Mouse (Mus musculus) Patski (cell line): ENCODE measurements at regions not wholly inside any gene's neighbourhood (a gene's known extent, or its start where the extent isn't known, plus 50 kb on each side); places are given as distances from the start of the nearest gene placed in this dataset.
A peak's percentile ranks its signal among the peaks of the same experiment; 100 is the strongest.

Experiments used
- ATAC-seq: fragments of 100-300 bp; one replicate; pipeline ENCODE4 v1.8.0; 2021
- CTCF ChIA-PET: fragments of 350-600 bp; sonication (Branson Sonifier 250); formaldehyde crosslinking; loops from one replicate; lab custom pipeline; 2022; ENCODE audit warnings: inconsistent platforms; lab: Charles Lee
- POLR2A ChIA-PET: fragments of 350-600 bp; sonication (Branson Sonifier 250); formaldehyde crosslinking; loops from one replicate; lab custom pipeline; 2022; ENCODE audit warnings: antibody characterized with exemption, inconsistent platforms; lab: Charles Lee
- DNase-seq: peaks from one replicate; pipeline ENCODE4 v3.0.0-alpha.2; 2011; ENCODE audit warnings: low read depth, low spot score
- H3K27me3 ChIP-seq: fragments of 371-371 bp; one replicate; pipeline ENCODE4 v1.5.1; 2021
- CTCF ChIP-seq: fragments of 100-300 bp; IDR thresholded peaks from one replicate; pipeline ENCODE4 v1.5.1; 2021
- in situ Hi-C: fragments of 300-500 bp; cut with MboI; formaldehyde crosslinking; loops from 3 replicates; pipeline ENCODE4 v1.11.1; 2018; ENCODE audit warnings: low pct_unique_long_range_greater_than_20kb, mixed read lengths

DNA sequence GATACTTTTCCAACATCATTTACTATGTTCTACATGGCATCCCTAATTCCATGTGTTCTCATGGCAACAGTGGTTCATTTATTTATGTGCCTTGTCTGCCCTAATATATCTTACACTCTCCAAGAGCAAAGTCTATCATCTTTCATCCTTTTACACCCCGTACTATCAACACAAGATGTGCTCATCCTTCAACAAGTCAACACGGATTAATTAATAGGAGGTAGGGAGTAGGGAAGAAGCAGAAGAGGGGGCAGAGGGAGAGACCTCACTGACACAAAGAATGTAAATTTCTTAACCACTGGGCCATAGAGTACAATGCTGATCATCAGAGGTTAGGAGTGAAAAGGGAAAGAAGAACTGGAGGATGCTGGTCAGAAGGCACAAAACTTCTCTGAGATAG is 267.0 kb upstream of the Setmar start:
- in situ Hi-C loops, result no loop called here
- H3K27me3 ChIP-seq, result peaks cover 10% of the 10 kb centered on the region
- DNase-seq (no peak), ATAC-seq (no peak)
- no peak for TF ChIP-seq CTCF
- CTCF ChIA-PET, result no interaction called here
- POLR2A ChIA-PET, result no interaction called here

DNA sequence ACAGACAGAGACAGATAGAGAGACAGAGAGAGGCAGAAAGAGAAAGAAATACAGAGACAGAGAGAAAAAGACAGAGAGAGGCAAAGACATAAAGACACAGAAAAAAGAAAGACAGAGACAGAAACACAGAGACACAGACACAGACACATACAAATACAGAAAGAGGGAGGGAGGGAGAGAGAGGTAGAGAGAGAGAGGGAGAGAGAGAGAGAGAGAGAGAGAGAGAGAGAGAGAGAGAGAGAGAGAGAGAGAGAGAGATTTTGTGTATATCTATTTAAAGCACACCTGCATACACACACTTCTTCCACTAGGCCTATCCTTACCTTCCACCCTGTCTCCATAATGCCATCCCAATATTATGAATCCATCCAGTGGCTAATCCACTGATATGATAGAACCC is 261.8 kb upstream of the Setmar start:
- ATAC-seq (peak; percentile 100), DNase-seq (no peak)
- in situ Hi-C loops, result no loop called here
- ChIA-PET CTCF (no interaction called here), POLR2A (no interaction called here)
- TF ChIP-seq CTCF, result no peak
- H3K27me3 ChIP-seq, result peaks cover 10% of the 10 kb centered on the region
